Mouse (Mus musculus) layer of hippocampus, postnatal 10 days (tissue): ENCODE data around the gene Smad3. TPM values are rescaled to one million over a fixed set of nuclear protein-coding genes. Genes with fewer than 3 reads are reported as not detected.

ENCODE experiments used
- DNase-seq, 2 experiments: peaks; one replicate each; pipeline ENCODE4 v3.0.0; 2021; ENCODE audit warnings: low spot score in 2 of 2
- total RNA-seq, 2 experiments: library from RNA; stranded (reverse); gene quantifications; 2 replicates each; pipeline ENCODE4 v1.2.3; 2021

Smad3 gene
- total RNA-seq, 2 experiments from 2014 or later = 12.2 to 14.2 TPM

- DNase-seq = no peak
Measured at GRCm38 (mm10) chr9:63641983-63642646, 115.7 kb downstream of the Smad3 start.

GRCm38 (mm10) chr9:63636113-63636512 is 121.7 kb downstream of the Smad3 start:
- DNase-seq = peak in 1 of 2 experiments; percentile 12

- no peak for DNase-seq
Measured at GRCm38 (mm10) chr9:63633334-63633733, 124.5 kb downstream of the Smad3 start.

- no peak for DNase-seq
Measured at GRCm38 (mm10) chr9:63632924-63633323, 124.9 kb downstream of the Smad3 start.

- DNase-seq = no peak
Measured at GRCm38 (mm10) chr9:63632045-63632444, 125.7 kb downstream of the Smad3 start.

- no peak for DNase-seq
Measured at GRCm38 (mm10) chr9:63625090-63625756, 132.6 kb downstream of the Smad3 start.

- no peak for DNase-seq
Measured at GRCm38 (mm10) chr9:63623895-63624569, 133.8 kb downstream of the Smad3 start.

- no peak for DNase-seq
Measured at GRCm38 (mm10) chr9:63617967-63618366, 139.8 kb downstream of the Smad3 start.

- no peak for DNase-seq
Measured at GRCm38 (mm10) chr9:63614018-63614985, 143.5 kb downstream of the Smad3 start.

GRCm38 (mm10) chr9:63613569-63613968 is 144.2 kb downstream of the Smad3 start:
- DNase-seq = no peak

- DNase-seq = no peak
Measured at GRCm38 (mm10) chr9:63612565-63613515, 145.0 kb downstream of the Smad3 start.

GRCm38 (mm10) chr9:63611967-63612366 is 145.8 kb downstream of the Smad3 start:
- DNase-seq = no peak

- DNase-seq = peak in 1 of 2 experiments; percentile 34
Measured at GRCm38 (mm10) chr9:63610841-63611366, 146.9 kb downstream of the Smad3 start.

- no peak for DNase-seq
Measured at GRCm38 (mm10) chr9:63610231-63610630, 147.6 kb downstream of the Smad3 start.

- DNase-seq = no peak
Measured at GRCm38 (mm10) chr9:63609776-63610175, 148.0 kb downstream of the Smad3 start.

- DNase-seq = no peak
Measured at GRCm38 (mm10) chr9:63609246-63609645, 148.5 kb downstream of the Smad3 start.

GRCm38 (mm10) chr9:63608006-63608405 is 149.8 kb downstream of the Smad3 start:
- no peak for DNase-seq

- no peak for DNase-seq
Measured at GRCm38 (mm10) chr9:63606594-63606993, 151.2 kb downstream of the Smad3 start.

- no peak for DNase-seq
Measured at GRCm38 (mm10) chr9:63603849-63604248, 153.9 kb downstream of the Smad3 start.
